Mouse (Mus musculus): ENCODE measurements around the gene Limk2. TPM values are rescaled to one million over a fixed set of nuclear protein-coding genes. Genes with fewer than 3 reads are reported as not detected.

The Limk2 gene
- polyA plus RNA-seq, 1 experiment from 2014 or later = 161 TPM

DNA sequence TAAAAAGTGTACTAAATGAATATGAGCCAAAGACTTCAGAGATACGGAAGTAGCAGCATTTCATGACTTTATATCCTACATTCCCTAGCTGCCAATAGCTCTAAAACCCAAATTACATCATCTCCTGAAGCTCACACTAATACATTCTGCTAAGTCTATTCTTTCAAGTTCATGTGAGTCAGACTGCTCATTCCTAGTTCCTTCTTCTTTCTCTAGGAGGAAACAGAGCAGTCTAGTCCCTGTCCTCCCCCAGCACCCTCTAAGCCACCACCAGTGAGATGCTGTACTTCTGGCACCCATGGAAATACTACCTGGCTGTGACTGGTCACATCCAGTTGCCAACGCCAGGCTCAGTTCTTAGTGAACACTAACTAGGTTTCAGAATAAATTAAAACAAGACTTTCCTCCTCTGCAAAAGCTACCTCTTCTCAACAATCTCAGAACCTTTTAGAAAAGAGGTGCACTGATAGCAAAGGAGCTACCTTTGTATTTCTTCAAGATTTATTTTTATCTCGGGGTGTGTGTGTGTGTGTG, 18.8 kb upstream of the Limk2 start:
- H3K27me3 ChIP-seq (ENCODE audit: control insufficient read depth, insufficient read depth, low read length) = no peaks in the 10 kb centered on the region
- H3K9me3 ChIP-seq (ENCODE audit: control insufficient read depth, low read length) = no peaks in the 10 kb centered on the region
- H3K9ac ChIP-seq (replicated peaks; ENCODE audit: low read depth, low read length) = no peak overlapping the region
- H3K27ac ChIP-seq (ENCODE audit: low read depth, low read length) = no peak overlapping the region
- H3K4me1 ChIP-seq (ENCODE audit: control insufficient read depth, insufficient read depth, low read length) = no peaks in the 10 kb centered on the region
- H3K4me2 ChIP-seq (ENCODE audit: low read depth, low read length) = no peak overlapping the region
- ATAC-seq (ENCODE audit: low read depth) = no peak
- WGBS = 90% methylated on average over 3 of the region's 3 CpGs
- no peak overlapping the region for H3K4me3 ChIP-seq (ENCODE audit: low read depth, low read length)
- H3K36me3 ChIP-seq (ENCODE audit: control insufficient read depth, insufficient read depth, low read length) = peaks cover 8% of the 10 kb centered on the region; the same call in 1 of the 2 replicates

GRCm38 (mm10) chr11:3422242-3422641, 13.3 kb upstream of the Limk2 start:
- H3K27me3 ChIP-seq (ENCODE audit: control insufficient read depth, insufficient read depth, low read length) = no peaks in the 10 kb centered on the region
- H3K4me3 ChIP-seq (ENCODE audit: low read depth, low read length) = no peak overlapping the region
- ATAC-seq (ENCODE audit: low read depth) = no peak
- no peaks in the 10 kb centered on the region for H3K9me3 ChIP-seq (ENCODE audit: control insufficient read depth, low read length)
- H3K9ac ChIP-seq (replicated peaks; ENCODE audit: low read depth, low read length) = no peak overlapping the region
- H3K4me1 ChIP-seq (ENCODE audit: control insufficient read depth, insufficient read depth, low read length) = no peaks in the 10 kb centered on the region
- 88% methylated on average over 4 of the region's 4 CpGs for WGBS
- H3K36me3 ChIP-seq (ENCODE audit: control insufficient read depth, insufficient read depth, low read length) = peaks cover 28% of the 10 kb centered on the region
- H3K4me2 ChIP-seq (ENCODE audit: low read depth, low read length) = no peak overlapping the region
- H3K27ac ChIP-seq (ENCODE audit: low read depth, low read length) = no peak overlapping the region

DNA sequence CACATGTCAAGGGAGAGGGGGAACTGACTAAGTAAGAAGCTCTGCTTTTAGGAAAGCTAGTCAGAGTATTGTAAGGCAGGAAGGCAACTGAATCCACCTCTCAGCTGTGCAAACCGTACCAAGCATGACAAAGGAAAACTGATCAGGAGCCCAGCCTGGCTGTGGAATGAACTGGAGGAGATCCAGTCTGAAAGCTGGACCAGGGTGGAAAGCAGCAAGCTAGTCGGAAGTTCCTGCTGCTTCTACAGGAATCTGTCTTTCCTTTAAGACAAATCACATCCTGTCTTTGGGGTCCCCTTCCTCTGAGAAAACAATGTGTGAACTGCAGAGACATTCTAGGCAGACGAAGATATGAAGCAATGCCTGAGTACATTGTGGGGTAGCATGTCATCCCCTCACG, 9.8 kb upstream of the Limk2 start:
- no peak overlapping the region for H3K4me2 ChIP-seq (ENCODE audit: low read depth, low read length)
- no peaks in the 10 kb centered on the region for H3K9me3 ChIP-seq (ENCODE audit: control insufficient read depth, low read length)
- H3K4me1 ChIP-seq (ENCODE audit: control insufficient read depth, insufficient read depth, low read length) = no peaks in the 10 kb centered on the region
- no peak for ATAC-seq (ENCODE audit: low read depth)
- WGBS = 88% methylated on average over 4 of the region's 4 CpGs
- no peaks in the 10 kb centered on the region for H3K27me3 ChIP-seq (ENCODE audit: control insufficient read depth, insufficient read depth, low read length)
- no peak overlapping the region for H3K4me3 ChIP-seq (ENCODE audit: low read depth, low read length)
- H3K9ac ChIP-seq (replicated peaks; ENCODE audit: low read depth, low read length) = no peak overlapping the region
- no peak overlapping the region for H3K27ac ChIP-seq (ENCODE audit: low read depth, low read length)
- peaks cover 38% of the 10 kb centered on the region for H3K36me3 ChIP-seq (ENCODE audit: control insufficient read depth, insufficient read depth, low read length)

DNA sequence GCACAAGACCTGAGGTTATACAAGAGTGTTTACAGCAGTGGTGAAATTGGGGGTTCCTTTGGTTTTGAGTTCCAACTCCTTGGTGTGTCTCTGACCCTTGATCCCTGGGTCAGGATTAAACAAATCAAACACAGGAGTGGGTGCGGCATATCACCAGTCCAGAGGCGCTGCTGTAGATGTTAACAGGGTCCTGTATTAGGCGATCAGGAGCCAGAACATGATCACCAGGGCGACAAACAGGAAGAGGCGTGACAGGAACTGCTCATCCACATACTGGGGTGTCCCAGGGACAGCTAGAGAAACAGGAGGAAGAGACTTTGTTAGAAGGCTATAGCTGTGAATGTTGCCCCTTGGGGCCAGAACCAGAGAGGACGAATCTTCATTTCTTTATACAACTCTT, 8.8 kb upstream of the Limk2 start:
- no peak overlapping the region for H3K4me3 ChIP-seq (ENCODE audit: low read depth, low read length)
- ATAC-seq (ENCODE audit: low read depth) = no peak
- no peak overlapping the region for H3K9ac ChIP-seq (replicated peaks; ENCODE audit: low read depth, low read length)
- no peaks in the 10 kb centered on the region for H3K27me3 ChIP-seq (ENCODE audit: control insufficient read depth, insufficient read depth, low read length)
- H3K4me2 ChIP-seq (ENCODE audit: low read depth, low read length) = no peak overlapping the region
- no peaks in the 10 kb centered on the region for H3K4me1 ChIP-seq (ENCODE audit: control insufficient read depth, insufficient read depth, low read length)
- peaks cover 38% of the 10 kb centered on the region for H3K36me3 ChIP-seq (ENCODE audit: control insufficient read depth, insufficient read depth, low read length)
- 84% methylated on average over 6 of the region's 6 CpGs for WGBS
- H3K27ac ChIP-seq (ENCODE audit: low read depth, low read length) = no peak overlapping the region
- H3K9me3 ChIP-seq (ENCODE audit: control insufficient read depth, low read length) = no peaks in the 10 kb centered on the region

GRCm38 (mm10) chr11:3416399-3416798, 7.4 kb upstream of the Limk2 start:
- H3K27ac ChIP-seq (ENCODE audit: low read depth, low read length) = no peak overlapping the region
- 92% methylated on average over 3 of the region's 3 CpGs for WGBS
- no peak overlapping the region for H3K4me3 ChIP-seq (ENCODE audit: low read depth, low read length)
- H3K27me3 ChIP-seq (ENCODE audit: control insufficient read depth, insufficient read depth, low read length) = no peaks in the 10 kb centered on the region
- H3K36me3 ChIP-seq (ENCODE audit: control insufficient read depth, insufficient read depth, low read length) = peaks cover 37% of the 10 kb centered on the region
- no peaks in the 10 kb centered on the region for H3K9me3 ChIP-seq (ENCODE audit: control insufficient read depth, low read length)
- no peak overlapping the region for H3K9ac ChIP-seq (replicated peaks; ENCODE audit: low read depth, low read length)
- no peaks in the 10 kb centered on the region for H3K4me1 ChIP-seq (ENCODE audit: control insufficient read depth, insufficient read depth, low read length)
- no peak for ATAC-seq (ENCODE audit: low read depth)
- H3K4me2 ChIP-seq (ENCODE audit: low read depth, low read length) = no peak overlapping the region

GRCm38 (mm10) chr11:3412111-3412510, 3.1 kb upstream of the Limk2 start:
- Histone ChIP-seq H3K27me3 (ENCODE audit: control insufficient read depth, insufficient read depth, low read length) (no peaks in the 10 kb centered on the region), H3K4me2 (ENCODE audit: low read depth, low read length) (no peak overlapping the region), H3K27ac (ENCODE audit: low read depth, low read length) (no peak overlapping the region), H3K4me1 (ENCODE audit: control insufficient read depth, insufficient read depth, low read length) (0 out of 2 replicates have a peak, but pooled peaks cover 3% of the 10 kb centered on the region), H3K9ac (replicated peaks; ENCODE audit: low read depth, low read length) (no peak overlapping the region), H3K4me3 (ENCODE audit: low read depth, low read length) (no peak overlapping the region), H3K36me3 (ENCODE audit: control insufficient read depth, insufficient read depth, low read length) (peaks cover 17% of the 10 kb centered on the region), H3K9me3 (ENCODE audit: control insufficient read depth, low read length) (no peaks in the 10 kb centered on the region)
- WGBS = 81% methylated on average over 3 of the region's 3 CpGs
- no peak for ATAC-seq (ENCODE audit: low read depth)

DNA sequence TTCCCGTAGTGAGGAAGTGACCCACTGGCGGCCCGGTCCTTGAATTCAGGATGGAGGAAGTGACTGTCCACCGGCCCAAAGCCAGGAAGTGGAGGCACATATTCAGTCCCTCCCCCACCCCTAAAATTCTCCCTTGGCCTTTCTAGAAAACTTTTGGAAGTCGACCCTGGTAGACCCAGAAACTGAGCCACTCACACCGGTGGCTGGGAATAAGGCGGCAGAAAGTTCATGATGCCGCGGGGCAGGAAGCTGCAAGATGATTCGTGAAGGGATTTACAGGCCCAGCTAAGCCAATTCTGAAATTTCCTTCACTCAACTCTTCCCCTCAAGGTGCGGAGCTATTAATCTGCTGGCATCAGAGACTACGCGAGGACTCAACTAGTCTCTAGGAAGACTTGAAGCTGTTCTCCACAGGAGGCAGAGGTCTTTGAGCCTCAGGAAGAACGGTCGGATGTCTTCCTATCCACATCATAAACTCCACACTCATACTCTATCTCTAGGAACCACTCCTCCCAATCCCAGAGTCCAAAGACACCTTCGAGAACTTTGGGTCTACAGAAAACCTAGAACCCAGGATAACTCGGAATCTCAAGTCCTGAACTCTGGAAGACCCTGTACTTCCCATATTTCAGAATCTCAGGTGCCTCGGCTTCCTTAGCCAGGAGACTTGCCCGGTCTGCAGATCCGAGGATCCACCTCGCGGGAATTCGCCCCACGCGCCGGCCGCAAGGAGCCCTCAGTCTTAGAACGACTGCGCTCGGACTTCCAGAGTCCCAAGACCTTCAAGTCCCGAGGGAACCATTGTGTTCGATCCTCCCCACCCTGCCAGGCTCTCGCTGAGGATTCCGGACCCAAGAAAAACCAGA, 625 bp downstream of the Limk2 start:
- Histone ChIP-seq H3K4me2 (ENCODE audit: low read depth, low read length) (peak overlapping the region; percentile 47), H3K9me3 (ENCODE audit: control insufficient read depth, low read length) (no peaks in the 10 kb centered on the region), H3K36me3 (ENCODE audit: control insufficient read depth, insufficient read depth, low read length) (no peaks in the 10 kb centered on the region), H3K4me3 (ENCODE audit: low read depth, low read length) (peak overlapping the region; percentile 66), H3K27ac (ENCODE audit: low read depth, low read length) (0 out of 2 replicates have a peak overlapping the region, but pooled peaks have one; percentile 10), H3K27me3 (ENCODE audit: control insufficient read depth, insufficient read depth, low read length) (no peaks in the 10 kb centered on the region), H3K9ac (replicated peaks; ENCODE audit: low read depth, low read length) (peak overlapping the region; percentile 72), H3K4me1 (ENCODE audit: control insufficient read depth, insufficient read depth, low read length) (0 out of 2 replicates have a peak, but pooled peaks cover 3% of the 10 kb centered on the region)
- 0 out of 2 replicates have a peak, but pooled peaks have one; percentile 21 for ATAC-seq (ENCODE audit: low read depth)
- WGBS = 7% methylated on average over 34 of the region's 34 CpGs

DNA sequence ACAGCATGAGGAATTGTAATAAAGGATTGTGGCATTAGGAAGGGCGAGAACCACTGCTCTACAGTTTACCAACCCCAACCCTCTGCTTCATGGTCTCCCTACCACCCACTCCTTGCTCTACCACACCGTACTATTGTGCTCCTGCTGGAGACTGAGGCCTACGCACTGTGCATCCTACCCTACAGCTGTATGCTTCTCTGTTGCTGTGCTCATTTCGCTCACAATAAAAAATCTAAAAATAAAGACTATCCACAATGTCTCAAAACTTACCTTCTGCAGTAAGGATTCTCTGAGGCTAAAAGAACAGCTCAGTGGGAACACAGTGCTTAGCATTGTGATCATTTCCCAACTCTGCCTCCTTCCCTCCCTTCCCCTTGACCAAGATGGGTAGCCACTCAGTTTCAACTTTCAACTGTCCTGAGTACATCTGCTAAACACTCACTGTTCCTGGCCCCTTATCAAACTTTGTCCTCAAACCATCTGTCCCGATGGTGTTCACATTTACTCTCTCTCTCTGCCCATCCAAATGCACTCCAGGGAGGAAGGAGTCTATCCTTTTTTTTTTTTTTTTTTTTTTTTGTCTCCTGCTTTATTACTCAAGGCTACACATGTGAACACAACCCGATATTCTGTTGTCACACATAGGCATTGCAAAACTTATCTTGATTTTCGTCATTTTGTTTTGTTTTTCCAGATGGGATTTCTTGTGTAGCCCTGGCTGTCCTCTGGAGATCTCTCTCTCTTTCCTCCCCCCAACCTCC, 4.5 kb downstream of the Limk2 start:
- no peaks in the 10 kb centered on the region for H3K27me3 ChIP-seq (ENCODE audit: control insufficient read depth, insufficient read depth, low read length)
- H3K9ac ChIP-seq (replicated peaks; ENCODE audit: low read depth, low read length) = no peak overlapping the region
- 88% methylated on average over 7 of the region's 7 CpGs for WGBS
- no peak overlapping the region for H3K4me2 ChIP-seq (ENCODE audit: low read depth, low read length)
- no peaks in the 10 kb centered on the region for H3K36me3 ChIP-seq (ENCODE audit: control insufficient read depth, insufficient read depth, low read length)
- ATAC-seq (ENCODE audit: low read depth) = no peak
- H3K27ac ChIP-seq (ENCODE audit: low read depth, low read length) = no peak overlapping the region
- H3K4me3 ChIP-seq (ENCODE audit: low read depth, low read length) = no peak overlapping the region
- H3K9me3 ChIP-seq (ENCODE audit: control insufficient read depth, low read length) = no peaks in the 10 kb centered on the region
- 0 out of 2 replicates have a peak, but pooled peaks cover 3% of the 10 kb centered on the region for H3K4me1 ChIP-seq (ENCODE audit: control insufficient read depth, insufficient read depth, low read length)

DNA sequence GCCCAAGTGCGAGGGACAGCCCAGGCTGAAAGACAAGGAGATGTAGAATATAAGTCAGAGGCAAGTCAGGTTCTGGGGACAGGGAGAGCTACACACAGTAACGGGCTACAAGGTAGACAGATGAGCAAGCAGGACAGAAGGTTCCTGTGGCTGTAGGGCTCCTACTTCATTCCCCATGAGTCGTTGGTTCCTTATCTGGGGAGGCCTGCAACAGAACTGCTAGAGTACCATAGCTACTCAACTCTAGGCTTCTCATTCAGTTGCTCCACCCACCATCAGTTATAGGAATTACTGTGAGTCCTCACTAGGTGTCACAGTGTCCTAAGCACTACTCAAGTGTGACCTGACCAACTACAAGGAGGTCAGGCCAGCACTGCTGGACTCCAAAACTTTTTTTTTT, 6.0 kb downstream of the Limk2 start:
- WGBS = 89% methylated on average over 3 of the region's 3 CpGs
- no peaks in the 10 kb centered on the region for H3K27me3 ChIP-seq (ENCODE audit: control insufficient read depth, insufficient read depth, low read length)
- H3K9ac ChIP-seq (replicated peaks; ENCODE audit: low read depth, low read length) = no peak overlapping the region
- no peak overlapping the region for H3K4me2 ChIP-seq (ENCODE audit: low read depth, low read length)
- H3K4me3 ChIP-seq (ENCODE audit: low read depth, low read length) = no peak overlapping the region
- ATAC-seq (ENCODE audit: low read depth) = no peak
- no peaks in the 10 kb centered on the region for H3K9me3 ChIP-seq (ENCODE audit: control insufficient read depth, low read length)
- no peaks in the 10 kb centered on the region for H3K4me1 ChIP-seq (ENCODE audit: control insufficient read depth, insufficient read depth, low read length)
- H3K36me3 ChIP-seq (ENCODE audit: control insufficient read depth, insufficient read depth, low read length) = no peaks in the 10 kb centered on the region
- H3K27ac ChIP-seq (ENCODE audit: low read depth, low read length) = no peak overlapping the region

Measured in neural tube, embryonic 14.5 days (tissue).